In the genomic region with DNA sequence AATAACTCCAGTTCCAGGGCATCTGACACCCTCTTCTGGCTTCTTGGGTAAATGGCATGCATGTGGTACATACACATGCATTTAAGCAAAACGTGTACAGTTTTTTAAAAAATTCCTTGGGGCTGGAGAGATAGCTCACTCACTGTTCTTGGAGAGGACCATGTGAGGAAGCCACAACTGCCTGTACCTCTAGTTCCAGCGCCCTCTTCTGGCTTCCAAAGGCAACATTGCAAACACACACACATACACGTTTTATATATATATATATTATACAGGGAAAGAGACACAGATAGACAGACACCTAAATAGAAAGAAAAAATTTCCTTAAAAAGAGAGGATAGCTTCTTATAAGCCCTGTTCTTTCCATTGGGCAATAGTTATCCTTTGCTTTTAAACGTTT, we compare ENCODE assay signal across 22 mouse cellular contexts.
A peak's percentile ranks its signal among the peaks of the same experiment; 100 is the strongest.
DNase-seq lines count a peak whose midpoint lies in the region; ATAC-seq and TF ChIP-seq lines count a peak whose summit lies in the region.
"Had no signal": no experiment of that assay in that cellular context is flagged by ENCODE, and none has a peak within 500 bp of the region (broad histone marks: within the 10 kb centered on the region; RNA-seq: fewer than 3 reads in every experiment).

No protein-coding gene starts in this region.

- WGBS in intestine, postnatal 0 days: 68% methylated on average over 4 of the region's 4 CpGs
- 69% methylated on average over 4 of the region's 4 CpGs for WGBS in intestine, embryonic 16.5 days

- H3K36me3 ChIP-seq in intestine, postnatal 0 days (ENCODE audit: control insufficient read depth, insufficient read depth): no peaks in the 10 kb centered on the region
- no peaks in the 10 kb centered on the region for H3K36me3 ChIP-seq in intestine, embryonic 16.5 days (ENCODE audit: control insufficient read depth, insufficient read depth, low read length)
- H3K36me3 ChIP-seq: forebrain, embryonic 15.5 days; G1E; hindbrain, embryonic 10.5 days had no signal

- DNase-seq in 416B (ENCODE audit: low read depth) (peak; percentile 36), ES-CJ7 (ENCODE audit: low read depth, low spot score) (peak; percentile 37), ZHBTc4 (ENCODE audit: low read depth, low spot score) (peak; percentile 58)
- no peak for DNase-seq in frontal cortex, adult 2 months (ENCODE audit: extremely low spot score in 1 of 2, low spot score in 1 of 2)
- DNase-seq in left cerebral cortex, adult 9 months (ENCODE audit: low spot score in 2 of 2): no peak
- DNase-seq: adrenal gland, postnatal 25 days; B cell, adult 2 months; cerebellum, adult 9-11 months; gastrocnemius, postnatal 10 days; kidney, adult 18-20 months; lung, postnatal 10 days; thymus, adult 18-20 months; thymus, postnatal 36 days had no signal

- no peaks in the 10 kb centered on the region for H3K9me3 ChIP-seq in intestine, postnatal 0 days (ENCODE audit: control insufficient read depth)
- no peaks in the 10 kb centered on the region for H3K9me3 ChIP-seq in intestine, embryonic 16.5 days (ENCODE audit: control insufficient read depth, low read length)
- H3K9me3 ChIP-seq: forebrain, embryonic 15.5 days had no signal

- H3K27me3 ChIP-seq in intestine, postnatal 0 days (replicated peaks; ENCODE audit: control insufficient read depth, insufficient read depth, low read length): no peaks in the 10 kb centered on the region
- H3K27me3 ChIP-seq in intestine, embryonic 16.5 days (replicated peaks; ENCODE audit: control insufficient read depth, insufficient read depth, low read length): no peaks in the 10 kb centered on the region
- H3K27me3 ChIP-seq: forebrain, embryonic 15.5 days had no signal

- H3K4me3 ChIP-seq in intestine, postnatal 0 days (ENCODE audit: low read depth, low read length): no peak overlapping the region
- no peak overlapping the region for H3K4me3 ChIP-seq in intestine, embryonic 16.5 days (ENCODE audit: low read length)
- H3K4me3 ChIP-seq: forebrain, embryonic 15.5 days; hindbrain, embryonic 10.5 days had no signal

- H3K9ac ChIP-seq in intestine, postnatal 0 days (ENCODE audit: low read depth, low read length): no peak overlapping the region
- no peak overlapping the region for H3K9ac ChIP-seq in intestine, embryonic 16.5 days (ENCODE audit: low read depth, low read length)
- H3K9ac ChIP-seq: forebrain, embryonic 15.5 days had no signal

- TF ChIP-seq CTCF in intestine, postnatal 0 days (IDR thresholded peaks at IDR 0.05; ENCODE audit: low read depth): peak; percentile 13; the same call in 1 of the 2 replicates

- no peak overlapping the region for H3K27ac ChIP-seq in intestine, postnatal 0 days (ENCODE audit: low read depth, low read length)
- H3K27ac ChIP-seq in intestine, embryonic 16.5 days (ENCODE audit: low read length): no peak overlapping the region
- H3K27ac ChIP-seq: forebrain, embryonic 15.5 days; hindbrain, embryonic 10.5 days; hindbrain, postnatal 0 days; kidney, postnatal 0 days had no signal

- no peaks in the 10 kb centered on the region for H3K4me1 ChIP-seq in intestine, postnatal 0 days (replicated peaks; ENCODE audit: control insufficient read depth, insufficient read depth, low read length)
- no peaks in the 10 kb centered on the region for H3K4me1 ChIP-seq in intestine, embryonic 16.5 days (ENCODE audit: control insufficient read depth, insufficient read depth, low read length)

- no peak for ATAC-seq in intestine, postnatal 0 days
- ATAC-seq in intestine, embryonic 16.5 days: no peak
- ATAC-seq: forebrain, embryonic 15.5 days; hindbrain, postnatal 0 days had no signal

- no peak overlapping the region for H3K4me2 ChIP-seq in intestine, postnatal 0 days (replicated peaks; ENCODE audit: low read depth)
- H3K4me2 ChIP-seq in intestine, embryonic 16.5 days (ENCODE audit: low read depth, low read length): no peak overlapping the region
- H3K4me2 ChIP-seq: forebrain, embryonic 15.5 days; heart, embryonic 11.5 days; midbrain, embryonic 11.5 days had no signal

Comparison
In these comparisons a context has a peak if more than half of its experiments do, and no peak if none do; other contexts are left out.
1. DNase-seq: peak in 416B (single experiment), ES-CJ7 (single experiment) and ZHBTc4 (single experiment); none in frontal cortex, adult 2 months (0 of 2) and left cerebral cortex, adult 9 months (0 of 2).